Mouse (Mus musculus): ENCODE results near the gene Sept10. TPM values are rescaled to one million over a fixed set of nuclear protein-coding genes. Genes with fewer than 3 reads are reported as not detected.

The Sept10 gene
- polyA plus RNA-seq, 1 experiment from 2014 or later: 32.5 TPM

- DNase-seq (ENCODE audit: low spot score) (no peak), ATAC-seq (ENCODE audit: insufficient read depth, low FRiP score, low TSS enrichment) (no peak)
- Histone ChIP-seq H3K27ac (ENCODE audit: low read depth, low read length) (no peak overlapping the region), H3K4me1 (ENCODE audit: control insufficient read depth, insufficient read depth, low read length) (no peaks in the 10 kb centered on the region), H3K9ac (ENCODE audit: low read length) (no peak overlapping the region), H3K27me3 (ENCODE audit: control insufficient read depth, insufficient read depth, low read length) (no peaks in the 10 kb centered on the region), H3K4me3 (ENCODE audit: low read depth, low read length) (no peak overlapping the region), H3K36me3 (ENCODE audit: control insufficient read depth, insufficient read depth, low read length) (no peaks in the 10 kb centered on the region), H3K9me3 (ENCODE audit: control insufficient read depth, low read length) (no peaks in the 10 kb centered on the region), H3K4me2 (ENCODE audit: low read depth) (no peak overlapping the region)
- WGBS: 37% methylated on average over 3 of the region's 3 CpGs
Observed at GRCm38 (mm10) chr10:59237757-59238156, 16.1 kb upstream of the Sept10 start.

DNA sequence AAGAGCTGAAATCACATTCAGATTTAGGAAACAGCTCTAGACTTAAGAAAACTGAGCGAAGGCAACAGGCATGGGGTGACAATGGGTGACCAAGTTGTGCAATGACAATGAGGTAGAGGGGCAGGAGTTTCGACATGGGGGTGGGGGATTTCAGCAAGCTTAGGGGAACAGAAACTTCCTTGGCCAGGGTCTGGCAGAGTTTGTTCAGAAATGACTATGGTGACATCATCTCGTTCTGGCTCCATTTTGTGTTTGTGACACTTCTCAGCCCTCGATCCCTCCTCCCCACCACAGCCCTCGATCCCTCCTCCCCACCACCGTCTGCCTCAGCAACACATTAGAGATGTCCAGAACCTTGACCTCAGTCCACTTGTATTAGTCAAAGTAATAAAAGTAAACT, 14.8 kb upstream of the Sept10 start:
- Histone ChIP-seq H3K9me3 (ENCODE audit: control insufficient read depth, low read length) (no peaks in the 10 kb centered on the region), H3K4me3 (ENCODE audit: low read depth, low read length) (no peak overlapping the region), H3K9ac (ENCODE audit: low read length) (no peak overlapping the region), H3K4me2 (ENCODE audit: low read depth) (no peak overlapping the region), H3K27ac (ENCODE audit: low read depth, low read length) (no peak overlapping the region), H3K27me3 (ENCODE audit: control insufficient read depth, insufficient read depth, low read length) (no peaks in the 10 kb centered on the region), H3K4me1 (ENCODE audit: control insufficient read depth, insufficient read depth, low read length) (no peaks in the 10 kb centered on the region), H3K36me3 (ENCODE audit: control insufficient read depth, insufficient read depth, low read length) (no peaks in the 10 kb centered on the region)
- 81% methylated on average over 6 of the region's 6 CpGs for WGBS
- DNase-seq (ENCODE audit: low spot score) (no peak), ATAC-seq (ENCODE audit: insufficient read depth, low FRiP score, low TSS enrichment) (no peak)

DNA sequence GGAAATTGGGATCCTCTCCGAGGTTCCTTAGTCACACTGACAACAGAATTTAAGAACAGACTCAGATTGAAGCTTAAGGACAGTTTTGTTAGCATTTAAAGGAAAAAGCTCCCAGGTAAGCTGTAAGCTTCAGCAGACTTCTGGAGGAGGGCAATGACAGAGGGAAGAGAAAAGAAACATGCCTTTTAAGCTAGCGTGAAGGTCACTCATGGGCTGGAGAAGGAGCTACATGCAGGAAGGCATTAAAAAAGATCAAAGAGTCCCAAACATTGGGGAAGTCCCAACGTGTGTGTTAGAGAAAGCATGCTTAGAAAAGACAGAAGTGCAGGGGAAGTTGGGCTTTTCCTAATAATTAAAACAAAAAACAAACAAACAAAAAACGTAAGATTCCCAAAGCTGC, 14.2 kb upstream of the Sept10 start:
- Histone ChIP-seq H3K4me1 (ENCODE audit: control insufficient read depth, insufficient read depth, low read length) (no peaks in the 10 kb centered on the region), H3K36me3 (ENCODE audit: control insufficient read depth, insufficient read depth, low read length) (no peaks in the 10 kb centered on the region), H3K27me3 (ENCODE audit: control insufficient read depth, insufficient read depth, low read length) (no peaks in the 10 kb centered on the region), H3K4me2 (ENCODE audit: low read depth) (no peak overlapping the region), H3K9ac (ENCODE audit: low read length) (no peak overlapping the region), H3K9me3 (ENCODE audit: control insufficient read depth, low read length) (no peaks in the 10 kb centered on the region), H3K4me3 (ENCODE audit: low read depth, low read length) (no peak overlapping the region), H3K27ac (ENCODE audit: low read depth, low read length) (no peak overlapping the region)
- ATAC-seq (ENCODE audit: insufficient read depth, low FRiP score, low TSS enrichment) (no peak), DNase-seq (ENCODE audit: low spot score) (no peak)
- WGBS: 61% methylated on average over 4 of the region's 4 CpGs

DNA sequence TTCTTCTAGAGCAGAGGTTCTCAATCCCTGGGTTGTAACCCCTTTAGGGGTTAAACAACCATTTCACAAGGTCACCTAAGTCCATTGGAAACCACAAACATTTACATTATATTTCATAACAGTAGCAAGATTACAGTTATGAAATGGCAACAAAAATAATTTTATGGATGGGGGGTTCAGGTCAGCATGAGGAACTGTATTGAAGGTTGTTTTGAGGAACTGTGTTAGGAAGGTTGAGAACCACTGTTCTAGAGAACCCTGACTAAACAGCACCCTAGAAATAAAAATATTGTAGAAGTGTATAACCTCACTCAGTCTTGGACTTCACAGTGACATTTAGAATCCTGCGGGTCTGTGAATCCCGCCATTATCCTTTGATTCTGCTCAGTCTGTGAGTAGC, 13.6 kb upstream of the Sept10 start:
- Histone ChIP-seq H3K9me3 (ENCODE audit: control insufficient read depth, low read length) (no peaks in the 10 kb centered on the region), H3K27me3 (ENCODE audit: control insufficient read depth, insufficient read depth, low read length) (no peaks in the 10 kb centered on the region), H3K4me3 (ENCODE audit: low read depth, low read length) (no peak overlapping the region), H3K4me1 (ENCODE audit: control insufficient read depth, insufficient read depth, low read length) (no peaks in the 10 kb centered on the region), H3K27ac (ENCODE audit: low read depth, low read length) (no peak overlapping the region), H3K9ac (ENCODE audit: low read length) (no peak overlapping the region), H3K36me3 (ENCODE audit: control insufficient read depth, insufficient read depth, low read length) (no peaks in the 10 kb centered on the region), H3K4me2 (ENCODE audit: low read depth) (no peak overlapping the region)
- WGBS: 92% methylated on average over 2 of the region's 2 CpGs
- no peak for DNase-seq (ENCODE audit: low spot score)
- no peak for ATAC-seq (ENCODE audit: insufficient read depth, low FRiP score, low TSS enrichment)

DNA sequence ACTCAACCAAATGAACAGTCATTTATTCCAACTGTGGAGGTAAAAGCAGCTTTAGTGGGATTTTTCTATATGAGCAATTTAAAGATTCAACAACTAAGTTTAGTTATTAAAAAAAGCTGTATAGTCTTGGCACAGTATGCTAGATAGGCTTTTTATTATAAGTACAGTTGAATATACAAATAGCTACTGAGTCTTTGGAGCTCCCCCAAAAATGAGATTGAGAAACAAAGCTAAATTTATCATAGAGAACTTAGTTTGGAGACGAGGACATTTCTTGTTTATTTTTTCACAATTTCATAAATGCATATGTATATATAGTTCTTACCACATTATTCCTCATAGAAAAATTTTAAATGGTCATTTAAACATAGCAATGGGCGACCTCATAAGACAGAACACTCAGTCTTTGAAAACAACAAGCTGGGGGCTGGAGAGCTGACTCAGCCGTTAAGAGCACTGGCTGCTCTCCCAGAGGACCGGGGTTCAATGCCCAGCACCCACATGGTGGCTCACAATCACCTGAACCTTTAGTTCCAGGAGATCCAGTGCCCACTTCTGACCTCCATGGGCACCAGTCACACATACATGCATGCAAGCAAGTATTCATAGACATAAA, 7.7 kb upstream of the Sept10 start:
- Histone ChIP-seq H3K27ac (ENCODE audit: low read depth, low read length) (no peak overlapping the region), H3K4me1 (ENCODE audit: control insufficient read depth, insufficient read depth, low read length) (no peaks in the 10 kb centered on the region), H3K9me3 (ENCODE audit: control insufficient read depth, low read length) (no peaks in the 10 kb centered on the region), H3K9ac (ENCODE audit: low read length) (no peak overlapping the region), H3K4me3 (ENCODE audit: low read depth, low read length) (no peak overlapping the region), H3K36me3 (ENCODE audit: control insufficient read depth, insufficient read depth, low read length) (no peaks in the 10 kb centered on the region), H3K27me3 (ENCODE audit: control insufficient read depth, insufficient read depth, low read length) (no peaks in the 10 kb centered on the region), H3K4me2 (ENCODE audit: low read depth) (no peak overlapping the region)
- DNase-seq (ENCODE audit: low spot score) (no peak), ATAC-seq (ENCODE audit: insufficient read depth, low FRiP score, low TSS enrichment) (no peak)
- WGBS: 82% methylated on average over 4 of the region's 4 CpGs

- Histone ChIP-seq H3K36me3 (ENCODE audit: control insufficient read depth, insufficient read depth, low read length) (no peaks in the 10 kb centered on the region), H3K27ac (ENCODE audit: low read depth, low read length) (no peak overlapping the region), H3K4me3 (ENCODE audit: low read depth, low read length) (no peak overlapping the region), H3K9ac (ENCODE audit: low read length) (no peak overlapping the region), H3K4me1 (ENCODE audit: control insufficient read depth, insufficient read depth, low read length) (0 out of 2 replicates have a peak, but pooled peaks cover 3% of the 10 kb centered on the region), H3K9me3 (ENCODE audit: control insufficient read depth, low read length) (no peaks in the 10 kb centered on the region), H3K27me3 (ENCODE audit: control insufficient read depth, insufficient read depth, low read length) (no peaks in the 10 kb centered on the region), H3K4me2 (ENCODE audit: low read depth) (no peak overlapping the region)
- 98% methylated on average over 2 of the region's 2 CpGs for WGBS
- no peak for DNase-seq (ENCODE audit: low spot score)
- ATAC-seq (ENCODE audit: insufficient read depth, low FRiP score, low TSS enrichment): no peak
Observed at GRCm38 (mm10) chr10:59225137-59225536, 3.5 kb upstream of the Sept10 start.

DNA sequence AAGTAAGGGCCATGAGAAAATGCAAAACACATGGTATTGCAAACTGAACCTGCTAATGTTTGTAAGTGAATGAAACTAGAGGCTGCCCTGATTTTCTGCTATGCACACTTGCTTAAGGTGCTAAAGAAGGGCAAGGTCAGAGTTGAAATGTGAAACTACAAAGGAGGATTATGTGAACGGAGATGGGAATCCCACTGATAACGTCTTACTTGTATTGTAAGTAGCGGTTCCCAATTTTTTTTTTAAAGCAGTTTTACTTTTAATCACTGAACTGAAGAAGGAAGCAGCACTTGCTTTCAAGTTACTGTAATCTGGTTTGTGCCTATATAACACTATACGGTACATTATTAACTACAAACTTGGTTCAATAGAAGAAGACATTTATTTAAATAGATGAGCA, 2.2 kb upstream of the Sept10 start:
- no peak overlapping the region for H3K27ac ChIP-seq (ENCODE audit: low read depth, low read length)
- 76% methylated on average over 4 of the region's 4 CpGs for WGBS
- H3K9me3 ChIP-seq (ENCODE audit: control insufficient read depth, low read length): no peaks in the 10 kb centered on the region

GRCm38 (mm10) chr10:59223301-59223700, 1.7 kb upstream of the Sept10 start:
- H3K4me1 ChIP-seq (ENCODE audit: control insufficient read depth, insufficient read depth, low read length): 0 out of 2 replicates have a peak, but pooled peaks cover 3% of the 10 kb centered on the region
- 36% methylated on average over 14 of the region's 14 CpGs for WGBS
- DNase-seq (ENCODE audit: low spot score) (no peak), ATAC-seq (ENCODE audit: insufficient read depth, low FRiP score, low TSS enrichment) (no peak)
- no peaks in the 10 kb centered on the region for H3K9me3 ChIP-seq (ENCODE audit: control insufficient read depth, low read length)
- no peaks in the 10 kb centered on the region for H3K36me3 ChIP-seq (ENCODE audit: control insufficient read depth, insufficient read depth, low read length)
- H3K4me3 ChIP-seq (ENCODE audit: low read depth, low read length): peak overlapping the region; percentile 75
- H3K27ac ChIP-seq (ENCODE audit: low read depth, low read length): no peak overlapping the region
- H3K9ac ChIP-seq (ENCODE audit: low read length): peak overlapping the region; percentile 80
- no peaks in the 10 kb centered on the region for H3K27me3 ChIP-seq (ENCODE audit: control insufficient read depth, insufficient read depth, low read length)
- peak overlapping the region; percentile 100 for H3K4me2 ChIP-seq (ENCODE audit: low read depth)

More for the DNA sequence above, 2.2 kb upstream of the Sept10 start:
- 0 out of 2 replicates have a peak, but pooled peaks cover 3% of the 10 kb centered on the region for H3K4me1 ChIP-seq (ENCODE audit: control insufficient read depth, insufficient read depth, low read length)
- ATAC-seq (ENCODE audit: insufficient read depth, low FRiP score, low TSS enrichment): no peak
- H3K4me2 ChIP-seq (ENCODE audit: low read depth): peak overlapping the region; percentile 100
- H3K27me3 ChIP-seq (ENCODE audit: control insufficient read depth, insufficient read depth, low read length): no peaks in the 10 kb centered on the region
- no peak overlapping the region for H3K9ac ChIP-seq (ENCODE audit: low read length)
- no peak overlapping the region for H3K4me3 ChIP-seq (ENCODE audit: low read depth, low read length)
- no peaks in the 10 kb centered on the region for H3K36me3 ChIP-seq (ENCODE audit: control insufficient read depth, insufficient read depth, low read length)
- no peak for DNase-seq (ENCODE audit: low spot score)

GRCm38 (mm10) chr10:59222271-59223101, 839 bp upstream of the Sept10 start:
- ATAC-seq (ENCODE audit: insufficient read depth, low FRiP score, low TSS enrichment) (no peak; the same call in none of the 2 replicates), DNase-seq (ENCODE audit: low spot score) (peak; percentile 49)
- no peaks in the 10 kb centered on the region for H3K36me3 ChIP-seq (ENCODE audit: control insufficient read depth, insufficient read depth, low read length)
- peak overlapping the region; percentile 75 for H3K4me3 ChIP-seq (ENCODE audit: low read depth, low read length)
- peak overlapping the region; percentile 80 for H3K9ac ChIP-seq (ENCODE audit: low read length)
- H3K27me3 ChIP-seq (ENCODE audit: control insufficient read depth, insufficient read depth, low read length): no peaks in the 10 kb centered on the region
- peak overlapping the region; percentile 100 for H3K4me2 ChIP-seq (ENCODE audit: low read depth)
- H3K9me3 ChIP-seq (ENCODE audit: control insufficient read depth, low read length): no peaks in the 10 kb centered on the region
- WGBS: 4% methylated on average over 49 of the region's 49 CpGs
- H3K27ac ChIP-seq (ENCODE audit: low read depth, low read length): peak overlapping the region; percentile 87
- 0 out of 2 replicates have a peak, but pooled peaks cover 3% of the 10 kb centered on the region for H3K4me1 ChIP-seq (ENCODE audit: control insufficient read depth, insufficient read depth, low read length)

Measured in neural tube, embryonic 11.5 days (tissue).